Mouse (Mus musculus) gonadal fat pad, adult 2 months (tissue): ENCODE measurements around the gene Ets1. TPM values are rescaled to one million over a fixed set of nuclear protein-coding genes. Genes with fewer than 3 reads are reported as not detected.

Experiments
- DNase-seq: peaks from one replicate; pipeline ENCODE4 v3.0.0-alpha.2; 2012; ENCODE audit warnings: low read depth
- polyA plus RNA-seq: library from polyadenylated mRNA; depleted of rRNA; stranded (reverse); fragments of >200 nt; gene quantifications from 2 replicates; pipeline ENCODE4 v1.2.3, GENCODE M21; 2012

The Ets1 gene
- polyA plus RNA-seq, 1 experiment = 15.4 TPM

DNA sequence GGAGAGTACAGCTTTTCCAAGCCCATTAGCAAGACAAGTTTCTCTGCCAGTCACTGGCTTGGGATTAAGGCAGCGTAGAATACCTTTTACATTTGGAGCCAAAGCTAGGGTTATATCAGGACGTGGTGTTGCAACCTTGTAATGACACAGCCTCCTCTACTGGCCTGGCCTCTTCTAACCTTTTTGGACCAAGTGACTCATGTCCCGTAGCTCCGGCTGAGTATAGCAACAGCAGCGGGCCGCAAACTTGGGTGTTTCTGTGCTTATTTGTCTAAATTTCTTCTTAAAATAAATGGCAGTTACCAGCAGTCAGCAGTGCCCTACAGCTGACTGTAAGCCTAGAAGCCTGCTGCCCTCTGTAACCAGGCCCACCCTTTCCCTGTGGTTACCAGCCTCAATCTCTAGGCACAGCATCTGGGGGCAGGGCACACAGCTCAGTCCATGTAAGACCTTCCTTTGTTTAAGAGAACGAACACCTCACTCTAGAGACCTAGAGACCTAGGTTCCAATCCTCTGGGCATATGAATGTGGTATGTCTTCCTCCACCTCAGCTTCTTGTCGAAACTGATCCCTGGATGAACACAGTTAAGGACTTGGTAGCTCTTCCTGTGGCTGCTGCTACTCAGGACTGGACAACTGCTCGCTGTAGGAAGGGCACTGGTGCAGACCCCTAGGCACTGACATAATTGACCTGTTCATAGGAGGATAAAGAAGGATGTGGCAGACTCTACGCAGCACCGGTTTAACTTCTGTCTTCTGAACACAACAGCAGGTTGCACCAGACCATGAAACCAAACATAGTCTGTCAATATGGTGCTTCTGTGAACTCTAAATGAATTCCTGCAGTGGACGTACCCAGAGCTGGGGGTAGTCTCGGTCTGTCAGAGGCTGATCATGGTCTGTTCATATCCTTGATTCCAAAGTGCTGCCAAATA, 94.9 kb downstream of the Ets1 start:
- peak; percentile 81 for DNase-seq

DNA sequence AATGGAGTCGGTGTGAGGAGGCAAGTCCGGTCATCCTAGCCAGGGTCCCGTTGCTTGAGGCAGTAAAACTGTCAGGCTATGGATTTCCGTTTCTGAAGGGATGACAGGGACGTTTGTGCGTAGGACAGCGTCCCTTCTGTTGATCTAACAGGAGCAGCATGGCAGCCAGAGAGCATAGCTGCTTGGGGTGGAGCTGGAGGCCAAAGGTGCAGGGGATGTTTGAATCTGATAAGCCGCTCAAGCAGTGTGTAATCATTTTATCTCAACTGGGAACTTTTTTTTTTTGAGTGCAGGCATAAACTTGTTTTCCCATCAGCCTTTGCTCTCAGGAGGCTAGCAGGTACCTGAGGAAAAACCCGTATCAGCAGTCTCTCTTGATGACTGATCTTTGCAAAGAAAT, 95.8 kb downstream of the Ets1 start:
- no peak for DNase-seq

DNA sequence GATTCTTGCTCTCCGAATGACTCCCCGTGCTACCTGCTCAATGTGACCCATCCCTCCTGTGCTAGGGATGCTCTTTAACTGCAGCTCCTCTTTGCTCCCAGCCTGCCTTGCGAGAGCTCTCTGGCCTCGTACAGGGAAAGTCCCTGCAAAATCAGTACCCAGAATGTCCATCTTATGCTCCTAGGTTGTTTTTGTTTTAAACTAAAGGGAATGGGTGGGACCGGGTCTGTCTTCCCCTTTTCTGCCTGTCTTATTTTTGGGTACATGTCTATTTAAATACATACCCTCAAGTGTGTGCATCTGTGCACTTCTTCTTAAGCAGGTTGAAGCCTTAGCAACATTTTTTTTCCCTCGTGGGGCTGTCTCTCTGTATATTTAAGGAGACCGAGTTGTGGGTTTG, 99.0 kb downstream of the Ets1 start:
- no peak for DNase-seq

DNA sequence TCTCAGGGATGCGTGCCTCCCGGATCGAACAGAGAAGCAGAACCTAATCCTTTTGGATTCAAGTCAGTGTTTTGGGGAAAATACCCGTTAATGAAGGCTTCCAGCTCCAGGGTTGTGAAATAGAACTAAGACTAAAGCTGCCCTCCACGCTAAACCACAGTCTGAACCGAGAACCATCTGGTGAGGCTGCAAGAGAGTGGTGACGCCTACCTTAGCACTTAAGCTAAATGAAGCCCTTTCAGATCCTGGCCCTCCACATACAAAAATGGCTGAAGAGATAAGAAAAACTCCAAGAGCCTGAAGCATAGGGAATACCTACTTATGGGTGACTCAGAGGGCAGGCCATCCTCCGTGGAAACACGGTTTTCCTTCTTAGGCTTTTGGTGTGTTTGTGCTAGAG, 100.0 kb downstream of the Ets1 start:
- DNase-seq = no peak

DNA sequence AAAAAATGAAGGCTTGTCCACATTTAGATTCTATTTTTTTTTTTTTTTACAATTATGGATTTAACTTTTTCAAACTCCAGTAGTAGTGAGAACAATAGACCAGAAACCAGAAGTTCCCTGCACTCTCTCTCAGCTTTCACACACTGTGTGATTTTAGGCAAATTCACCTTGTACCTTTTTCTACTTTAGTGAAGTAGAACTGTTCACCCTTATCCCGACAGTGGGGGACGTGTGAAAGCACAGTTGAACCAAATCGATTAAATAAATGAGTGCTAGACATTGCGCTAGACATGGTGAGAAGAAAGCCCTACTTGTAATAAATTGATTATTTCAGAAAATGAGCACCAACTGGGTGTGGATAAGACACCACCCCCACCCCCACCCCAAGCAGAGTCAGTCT, 104.0 kb downstream of the Ets1 start:
- DNase-seq = no peak

DNA sequence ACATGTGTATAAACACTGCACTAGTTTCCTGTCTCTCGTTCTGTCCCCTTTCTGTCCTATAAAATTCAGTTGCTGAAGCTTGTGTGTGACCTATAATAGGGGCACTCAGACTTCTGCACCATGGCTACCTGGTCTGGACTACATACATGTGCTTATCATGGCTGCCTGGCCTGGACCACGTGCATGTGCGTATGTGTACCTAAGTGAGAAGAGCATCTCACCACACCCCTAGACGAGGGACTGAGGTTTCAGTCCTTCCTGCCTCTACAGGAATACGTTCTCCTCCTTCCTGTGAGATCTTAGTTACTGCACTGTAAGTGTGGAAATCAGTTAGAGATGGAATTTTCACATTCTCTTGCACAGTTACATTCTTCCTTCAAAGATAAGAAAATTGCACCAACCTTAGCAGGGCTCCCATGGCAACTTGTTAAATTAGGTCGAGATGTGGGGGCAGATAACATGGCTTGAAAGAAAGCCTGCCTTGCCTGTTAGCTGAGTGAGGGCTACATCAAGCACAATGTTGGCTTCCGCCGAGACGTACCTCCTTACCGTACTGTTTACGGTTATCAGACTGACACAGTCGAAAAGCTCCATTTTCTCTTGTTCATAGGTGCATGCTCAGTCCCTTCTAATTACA, 104.8 kb downstream of the Ets1 start:
- DNase-seq = no peak

DNA sequence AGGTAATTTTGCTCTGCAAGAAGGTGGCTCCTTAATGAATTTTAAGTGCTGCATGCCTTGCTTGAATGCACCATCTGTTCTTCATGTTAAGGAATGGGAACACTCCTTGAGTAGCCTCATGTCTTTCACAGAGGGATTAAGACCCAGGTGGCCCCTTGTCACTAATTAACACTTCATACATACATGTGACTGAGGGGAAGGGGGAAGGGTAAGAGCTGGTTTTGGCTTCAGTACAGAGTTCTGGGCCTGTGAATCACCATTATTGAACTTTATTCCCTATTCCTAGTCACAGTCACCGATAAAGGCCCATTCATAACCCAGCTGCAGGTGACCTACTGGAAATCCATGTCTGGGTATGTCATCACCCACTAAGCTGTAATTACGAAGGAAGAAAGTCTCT, 105.7 kb downstream of the Ets1 start:
- DNase-seq = no peak

DNA sequence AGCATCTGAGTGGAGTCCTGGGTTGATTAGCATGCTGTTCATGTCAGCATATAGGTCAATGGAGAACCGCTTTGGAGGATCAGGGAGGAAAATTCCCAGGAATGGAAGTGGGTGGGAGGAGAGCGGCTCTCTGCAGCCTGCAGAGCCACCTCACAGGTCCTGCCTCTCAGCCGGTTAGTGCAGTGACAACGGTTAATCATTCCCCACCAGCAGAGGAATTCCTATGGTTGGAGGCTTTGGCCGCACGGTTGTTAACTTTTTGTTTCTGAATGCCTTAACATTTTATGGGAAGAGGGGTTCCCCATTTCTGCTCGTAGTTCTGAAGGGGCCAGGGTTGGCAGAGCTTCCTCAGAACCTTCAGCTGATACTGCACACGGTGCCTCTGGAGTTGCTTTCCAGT, 107.1 kb downstream of the Ets1 start:
- DNase-seq = no peak

DNA sequence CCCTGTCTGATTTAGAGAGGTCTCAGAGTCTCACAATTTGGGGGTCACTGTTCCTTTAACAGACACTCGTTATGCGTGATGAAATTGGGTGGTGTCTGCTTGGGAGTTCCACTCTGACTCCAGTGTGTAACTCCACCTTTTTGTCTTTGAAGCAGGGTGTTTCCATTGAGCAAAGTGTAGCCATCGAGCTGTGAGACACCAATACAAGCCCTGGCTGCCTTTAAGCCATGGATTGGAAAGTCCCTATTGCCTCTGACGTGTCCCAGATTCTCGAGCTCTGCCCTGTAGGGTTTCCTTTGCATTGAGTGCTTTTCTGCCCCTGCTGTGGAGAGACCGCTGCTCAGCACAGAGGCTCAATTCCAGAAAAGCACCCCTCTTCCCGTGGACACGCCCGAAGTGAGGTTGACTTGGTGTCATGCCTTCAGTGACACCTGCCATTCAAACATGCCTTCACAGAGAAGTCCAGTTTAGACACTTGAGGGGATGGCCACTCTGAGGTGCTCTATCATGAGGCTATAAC, 107.7 kb downstream of the Ets1 start:
- no peak for DNase-seq

DNA sequence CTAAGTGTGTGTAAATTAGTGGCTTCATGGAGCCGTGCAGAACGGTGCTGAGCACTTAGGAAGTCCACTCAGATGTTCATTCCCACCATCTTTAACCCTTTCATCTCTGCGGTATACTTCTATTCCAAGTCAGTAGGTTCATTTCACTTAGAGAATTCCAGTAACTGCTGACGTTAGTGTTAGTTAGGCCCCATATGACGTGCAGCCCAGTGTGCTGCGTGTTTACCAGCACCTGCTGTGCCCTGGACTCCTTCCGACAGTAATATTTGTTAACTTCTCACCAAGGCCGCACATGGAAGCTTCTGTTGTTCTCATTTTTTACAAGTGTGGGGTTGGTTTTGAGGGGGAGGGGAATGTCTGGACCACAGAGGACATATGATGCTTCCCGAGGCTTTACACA, 108.3 kb downstream of the Ets1 start:
- no peak for DNase-seq

DNA sequence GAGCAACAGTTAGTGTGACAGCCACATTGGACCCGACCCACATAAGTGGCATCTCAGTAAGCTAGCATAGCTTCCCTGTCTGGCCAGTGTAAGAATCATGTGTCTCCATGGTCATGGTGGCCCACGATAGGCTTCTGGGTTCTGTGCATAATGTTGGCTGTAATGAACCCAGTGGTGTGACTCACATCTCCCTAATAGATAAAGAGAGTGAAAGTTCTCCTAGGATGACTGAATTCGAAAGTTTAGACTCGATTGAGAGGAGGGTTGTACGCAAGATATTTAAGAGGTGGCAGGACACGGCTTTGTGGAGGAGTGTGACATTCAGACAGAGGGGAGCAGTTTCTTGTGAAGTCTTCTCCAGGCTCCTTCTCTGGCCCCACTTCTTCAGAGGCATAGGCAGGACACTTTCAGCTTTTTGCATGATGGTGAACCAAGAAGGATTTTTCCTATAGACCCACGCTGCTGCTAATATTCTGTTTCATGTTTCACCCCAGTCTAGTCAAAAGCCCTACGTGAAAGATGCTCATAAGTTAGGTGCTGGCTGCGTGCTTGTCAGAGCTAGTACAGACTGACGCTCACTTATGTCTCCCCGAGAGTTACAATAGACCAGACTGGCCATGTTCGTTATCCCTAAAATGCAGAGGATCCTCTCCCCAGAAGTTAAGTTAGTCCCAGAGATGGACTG, 109.2 kb downstream of the Ets1 start:
- no peak for DNase-seq

DNA sequence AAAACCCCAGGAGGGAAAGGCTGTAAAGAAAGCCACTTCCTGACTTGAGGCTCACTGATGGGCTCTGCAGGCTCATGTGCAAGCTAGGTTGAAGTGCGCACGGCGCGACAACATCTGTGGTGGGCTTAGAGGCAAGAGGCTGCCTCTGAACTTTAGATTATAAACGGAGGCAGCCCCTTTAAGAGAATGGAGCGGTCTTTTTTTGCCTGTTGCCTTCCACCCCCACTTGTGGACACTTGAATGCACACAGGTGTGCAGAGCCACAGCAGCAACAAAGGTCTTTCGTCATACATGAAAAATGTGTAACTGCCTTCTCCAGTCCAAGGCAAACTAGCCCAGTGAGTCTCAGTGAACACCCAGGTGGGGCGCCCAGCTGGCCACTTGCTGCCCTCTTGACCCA, 110.0 kb downstream of the Ets1 start:
- no peak for DNase-seq

DNA sequence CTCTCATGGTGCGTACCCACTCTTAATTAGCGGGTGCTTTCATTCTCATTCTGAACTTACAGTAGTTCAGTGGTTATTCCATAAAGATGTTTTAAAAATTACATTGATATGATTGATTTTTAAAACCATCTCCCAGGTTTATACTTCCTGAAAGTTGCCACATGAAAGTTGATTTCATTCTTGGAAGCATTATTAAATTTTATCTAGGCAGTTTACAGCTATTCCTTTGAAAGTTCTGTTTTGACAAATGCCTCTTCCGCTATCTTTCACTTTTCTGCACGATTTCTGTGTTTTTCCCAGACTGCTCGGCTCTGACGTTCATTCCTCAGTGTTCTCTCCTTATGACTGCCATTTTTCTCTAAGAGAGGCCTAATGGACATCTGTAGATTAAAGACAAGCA, 110.6 kb downstream of the Ets1 start:
- DNase-seq = no peak

DNA sequence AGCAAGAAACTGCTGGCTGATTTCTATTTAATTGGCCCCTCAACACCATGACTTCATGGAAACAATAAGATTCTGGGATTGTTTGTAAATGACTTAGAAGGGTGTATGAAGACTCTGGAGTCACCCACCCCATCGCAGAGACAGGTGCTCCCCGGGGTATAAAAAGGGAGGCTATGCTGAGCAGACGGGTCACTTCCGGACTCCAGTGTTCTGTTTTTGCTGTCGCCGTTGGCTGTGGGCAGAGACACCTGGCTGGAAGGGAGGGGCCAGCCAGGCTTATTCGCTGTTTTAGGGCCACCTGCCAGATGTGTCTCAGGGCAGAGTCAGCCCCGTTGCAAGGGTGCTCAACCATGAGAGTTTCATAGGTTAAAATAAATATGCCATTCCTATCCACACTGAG, 111.6 kb downstream of the Ets1 start:
- no peak for DNase-seq

DNA sequence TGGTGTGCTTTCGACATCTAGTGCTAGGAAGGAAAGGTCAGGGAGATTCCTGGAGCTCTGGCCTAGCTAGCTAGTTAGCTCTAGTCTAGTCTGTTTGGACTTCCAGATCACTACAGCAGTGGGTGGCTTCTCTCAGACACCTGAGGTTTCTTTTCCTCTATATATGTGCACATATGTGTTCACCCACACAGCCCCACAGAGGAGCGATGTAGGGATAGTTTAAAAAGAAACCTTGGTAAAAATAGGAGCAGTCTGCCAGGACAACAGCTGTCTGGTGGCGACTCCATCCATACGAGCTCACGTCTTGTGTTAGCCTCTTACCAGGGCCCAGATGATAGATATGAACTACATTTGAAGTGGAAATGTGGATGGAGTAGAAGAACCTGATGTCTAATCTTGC, 112.5 kb downstream of the Ets1 start:
- DNase-seq = no peak

DNA sequence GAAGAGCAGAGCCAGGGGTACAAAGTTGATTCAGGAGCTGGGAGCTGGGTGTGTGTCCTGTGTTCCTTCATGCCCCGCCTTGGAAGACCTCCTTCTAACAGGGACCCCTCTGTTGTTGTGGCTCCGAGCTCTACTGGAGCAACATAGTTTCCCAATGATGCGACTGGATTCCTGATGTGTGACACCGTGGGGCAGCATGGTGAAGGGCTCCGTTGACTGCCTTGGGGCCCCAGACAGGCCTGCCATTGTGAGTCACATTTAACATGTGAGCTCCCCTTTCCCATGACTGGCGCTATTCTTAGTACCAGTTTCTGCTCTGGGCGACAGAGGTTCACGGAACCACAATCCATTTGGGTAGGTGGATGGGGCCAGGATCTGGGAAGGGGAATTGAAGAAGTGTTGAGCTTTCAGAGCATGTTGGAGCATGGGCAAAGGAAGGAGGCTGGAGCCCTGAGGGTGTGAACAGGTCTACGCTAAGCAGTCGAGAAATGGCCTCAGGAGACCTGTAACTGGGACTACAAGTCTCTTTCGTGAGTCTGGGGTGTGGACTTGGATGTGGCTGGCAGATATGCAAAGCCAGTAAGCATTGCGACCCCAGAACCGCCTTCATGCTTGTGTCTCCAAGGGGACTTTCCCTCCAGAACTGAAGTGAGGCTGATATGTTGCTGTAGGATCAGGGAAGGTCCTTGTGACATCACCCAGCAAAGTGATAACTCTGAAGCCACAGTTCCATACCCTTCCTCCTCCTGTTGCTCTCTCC, 113.9 kb downstream of the Ets1 start:
- DNase-seq = no peak

DNA sequence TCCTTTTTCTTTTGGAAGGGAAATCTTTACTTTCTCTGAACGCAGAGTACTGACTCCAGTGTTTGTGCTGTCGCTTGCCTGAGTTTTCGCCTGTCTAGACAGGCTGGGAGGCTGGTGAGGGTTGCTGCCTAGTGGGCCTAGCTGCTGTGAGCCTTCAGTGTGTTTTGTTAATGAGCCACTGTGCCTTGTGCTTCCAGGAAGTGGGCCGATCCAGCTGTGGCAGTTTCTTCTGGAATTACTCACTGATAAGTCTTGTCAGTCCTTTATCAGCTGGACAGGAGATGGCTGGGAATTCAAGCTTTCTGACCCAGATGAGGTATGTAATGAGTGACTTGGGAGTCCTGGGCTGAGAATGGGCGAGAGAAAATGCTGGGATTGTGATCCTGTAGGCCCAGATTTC, 116.6 kb downstream of the Ets1 start:
- DNase-seq = no peak

DNA sequence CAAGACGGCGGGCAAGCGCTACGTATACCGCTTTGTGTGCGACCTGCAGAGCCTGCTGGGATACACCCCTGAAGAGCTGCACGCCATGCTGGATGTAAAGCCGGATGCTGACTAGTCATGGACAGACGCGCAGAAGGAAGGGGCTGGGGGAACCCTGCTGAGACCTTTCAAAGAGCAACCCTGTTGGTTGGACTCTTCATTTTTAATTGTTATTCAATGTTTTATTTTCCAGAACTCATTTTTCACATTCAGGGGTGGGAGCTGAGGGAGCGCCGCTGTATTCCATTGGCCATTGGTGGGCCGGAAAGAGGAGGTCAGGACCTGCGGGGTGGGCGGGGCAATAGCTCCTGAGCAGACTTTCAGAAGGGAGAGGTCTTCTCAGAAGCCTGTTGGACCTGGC, 118.3 kb downstream of the Ets1 start:
- no peak for DNase-seq

DNA sequence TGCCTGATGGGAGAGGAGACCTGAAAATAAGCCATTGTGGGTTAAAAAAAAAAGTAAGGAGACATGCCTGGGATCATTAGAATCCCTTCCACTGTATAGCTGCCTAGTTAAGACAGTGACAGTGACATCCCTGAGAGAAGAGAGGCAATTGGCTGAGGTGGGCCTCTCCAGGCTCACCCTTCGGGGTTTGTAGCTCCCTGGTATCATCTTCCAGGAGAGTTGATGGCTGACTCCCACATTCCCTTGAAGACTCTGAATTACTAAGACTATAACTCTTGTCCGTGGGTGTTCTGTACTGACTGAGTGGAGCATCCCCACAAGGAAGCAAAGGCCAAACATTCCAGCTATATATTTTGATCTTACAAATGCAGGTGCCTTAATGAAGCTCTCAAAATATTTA, 120.0 kb downstream of the Ets1 start:
- DNase-seq = no peak

DNA sequence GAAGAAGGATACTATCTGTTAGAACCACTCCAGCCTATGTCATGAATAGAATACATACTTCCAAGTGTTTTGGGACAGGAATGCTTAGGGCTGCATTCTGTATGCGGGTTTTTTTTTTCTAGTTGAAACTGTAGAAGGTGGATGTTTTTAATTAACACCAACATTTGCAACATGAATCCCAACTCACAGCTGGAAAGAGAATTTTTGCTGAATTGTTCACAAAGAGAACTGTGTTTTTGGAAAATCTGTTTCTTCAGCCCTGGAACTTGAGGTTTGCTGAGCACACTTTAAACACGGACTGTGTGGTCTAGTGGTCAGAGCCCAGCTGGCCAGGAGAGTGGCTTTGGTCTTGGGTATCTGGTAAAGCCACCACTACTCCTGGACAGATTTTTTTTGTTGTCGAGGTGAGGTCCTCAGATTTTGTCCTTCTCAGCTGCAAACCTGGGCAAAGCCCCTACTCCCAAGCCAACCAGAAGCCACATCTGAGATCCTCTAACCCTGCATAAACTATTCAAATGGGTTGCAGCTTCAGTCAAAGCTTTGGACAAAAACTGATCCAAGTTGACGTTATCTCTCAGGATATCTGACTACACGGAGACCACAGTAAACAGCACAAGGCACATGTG, 122.4 kb downstream of the Ets1 start:
- DNase-seq = no peak

DNA sequence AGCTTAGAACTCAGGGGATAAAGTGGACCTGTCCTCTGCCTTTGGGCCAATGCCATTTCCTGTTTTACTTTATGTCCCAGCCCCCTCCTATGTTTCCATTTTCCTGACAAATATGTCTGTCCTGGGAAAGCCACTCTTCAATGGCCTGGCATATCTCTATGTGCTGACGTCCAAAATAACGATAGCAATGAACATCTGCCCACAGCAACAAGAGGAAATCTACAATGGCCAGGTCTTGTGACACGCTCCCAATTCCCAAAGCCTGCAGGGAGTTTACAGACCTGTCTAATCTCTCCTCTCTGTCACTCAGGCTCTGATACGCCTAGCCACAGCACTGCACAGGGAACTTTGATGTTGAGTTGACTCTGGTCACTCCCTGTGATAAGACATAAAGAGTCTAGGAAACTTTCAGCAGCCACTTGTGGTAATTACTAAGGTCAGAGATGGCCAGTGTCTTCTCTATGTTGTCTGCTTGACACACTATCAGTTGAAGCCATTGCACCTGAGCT, 124.7 kb downstream of the Ets1 start:
- DNase-seq = no peak
